Mouse (Mus musculus) layer of hippocampus, postnatal 10 days (tissue): ENCODE results near the gene Atg9a. TPM values are rescaled to one million over a fixed set of nuclear protein-coding genes. Genes with fewer than 3 reads are reported as not detected.
"Not testable (repeated sequence)": the region's sequence is repeated elsewhere in the genome, so short reads cannot be mapped to it uniquely, and the experiment has no call there.

Experiments
- DNase-seq, 2 experiments: peaks; one replicate each; pipeline ENCODE4 v3.0.0; 2021; ENCODE audit warnings: low spot score in 2 of 2
- long read RNA-seq: library from polyadenylated mRNA; stranded (forward); transcript quantifications from one replicate; pipeline ENCODE4 v2.0.0, GENCODE M21; 2023
- total RNA-seq, 2 experiments: library from RNA; stranded (reverse); gene quantifications; 2 replicates each; pipeline ENCODE4 v1.2.3; 2021

Gene Atg9a
- 100 to 1,000 TPM in 1 of 2 experiments, 10 to 100 TPM in 1; 93.9 to 109 TPM for total RNA-seq
- long read RNA-seq, full-length matches to known transcripts, result 28 of 96 reads
- long read RNA-seq, partial matches to known transcripts, result 22 of 96 reads
- long read RNA-seq, other reads (novel, unspliced or antisense), result 46 of 96 reads

GRCm38 (mm10) chr1:75191622-75192402, at the start of gene Atg9a, which contains the start of gene Ankzf1:
Atg9a (minus strand) TSS chr1:75192196.
Ankzf1 (plus strand) TSS chr1:75192151.
- DNase-seq, result peak; percentile 89 to 91

GRCm38 (mm10) chr1:75239591-75239990, 47.6 kb upstream of the Atg9a start:
- no peak for DNase-seq

- DNase-seq, result peak; percentile 76 to 82
Observed at GRCm38 (mm10) chr1:75236117-75237050, 44.4 kb upstream of the Atg9a start, which contains the start of gene Dnajb2. Dnajb2 (plus strand) TSS chr1:75236406.

GRCm38 (mm10) chr1:75234606-75235005, 42.6 kb upstream of the Atg9a start:
- DNase-seq, result peak; percentile 63 to 77

- DNase-seq, result not testable (repeated sequence)
Observed at GRCm38 (mm10) chr1:75232489-75232888, 40.5 kb upstream of the Atg9a start.

GRCm38 (mm10) chr1:75231664-75232152, 39.7 kb upstream of the Atg9a start, which contains the start of gene A630095N17Rik:
A630095N17Rik (minus strand) TSS chr1:75232102.
- DNase-seq, result no peak

- DNase-seq, result no peak
Observed at GRCm38 (mm10) chr1:75231224-75231623, 39.2 kb upstream of the Atg9a start.

GRCm38 (mm10) chr1:75230335-75230994, 38.5 kb upstream of the Atg9a start:
- no peak for DNase-seq

- no peak for DNase-seq
Observed at GRCm38 (mm10) chr1:75229158-75229557, 37.2 kb upstream of the Atg9a start.

GRCm38 (mm10) chr1:75227653-75228052, 35.7 kb upstream of the Atg9a start:
- DNase-seq, result no peak

- DNase-seq, result no peak
Observed at GRCm38 (mm10) chr1:75226138-75226537, 34.1 kb upstream of the Atg9a start.

- DNase-seq, result no peak
Observed at GRCm38 (mm10) chr1:75225473-75225872, 33.5 kb upstream of the Atg9a start.

- DNase-seq, result no peak
Observed at GRCm38 (mm10) chr1:75223532-75223931, 31.5 kb upstream of the Atg9a start.

- DNase-seq, result no peak
Observed at GRCm38 (mm10) chr1:75222926-75223325, 30.9 kb upstream of the Atg9a start.

- DNase-seq, result no peak
Observed at GRCm38 (mm10) chr1:75221538-75221937, 29.5 kb upstream of the Atg9a start.

- no peak for DNase-seq
Observed at GRCm38 (mm10) chr1:75219531-75219930, 27.5 kb upstream of the Atg9a start, which contains the start of gene Tuba4a. Tuba4a (minus strand) TSS chr1:75219865.

- DNase-seq, result peak; percentile 80 to 89
Observed at GRCm38 (mm10) chr1:75219078-75219477, 27.1 kb upstream of the Atg9a start.

- peak; percentile 49 to 63 for DNase-seq
Observed at GRCm38 (mm10) chr1:75218227-75219001, 26.4 kb upstream of the Atg9a start.

- no peak for DNase-seq
Observed at GRCm38 (mm10) chr1:75217893-75218226, 25.9 kb upstream of the Atg9a start.
